Mouse (Mus musculus) embryo, embryonic 10 days (tissue): Measurements from ENCODE around the gene Pias4.

ENCODE experiments used
- DNase-seq: peaks from one replicate; pipeline ENCODE4 v3.0.0-alpha.2; 2015; ENCODE audit warnings: low spot score

Gene Pias4

DNA sequence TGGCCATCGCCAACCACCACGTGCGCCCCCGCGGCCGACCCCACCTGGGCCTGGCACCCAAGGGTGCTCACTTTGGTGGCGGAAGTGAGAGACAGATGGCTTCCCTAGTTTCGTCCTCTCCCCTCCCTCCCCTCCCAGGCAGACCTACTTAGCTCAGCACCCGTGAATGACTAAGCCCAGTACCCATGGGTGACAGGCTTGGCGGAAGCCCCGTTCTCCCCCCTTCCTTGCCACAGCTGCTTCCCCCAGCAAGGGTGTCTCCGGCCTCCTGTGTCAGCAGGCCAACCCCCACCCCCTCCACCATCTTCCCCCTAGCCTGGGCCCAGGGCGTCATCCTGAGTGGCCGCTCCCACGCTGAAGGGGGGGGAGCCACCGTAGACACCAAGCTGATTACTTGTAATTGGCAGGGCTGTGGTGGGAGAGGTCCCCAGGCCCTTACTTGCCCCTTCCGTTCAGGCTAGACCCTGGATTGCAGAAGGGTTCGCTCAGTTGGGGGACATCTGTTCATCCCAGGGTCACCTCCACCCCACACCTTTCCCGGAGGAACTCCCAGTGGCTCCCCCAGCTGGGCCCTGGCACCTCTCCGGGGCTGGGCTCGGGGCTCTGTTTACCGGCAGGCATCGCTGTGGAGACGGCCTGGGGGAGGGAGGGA, 29.5 kb downstream of the Pias4 start:
- DNase-seq, result peak; percentile 54

DNA sequence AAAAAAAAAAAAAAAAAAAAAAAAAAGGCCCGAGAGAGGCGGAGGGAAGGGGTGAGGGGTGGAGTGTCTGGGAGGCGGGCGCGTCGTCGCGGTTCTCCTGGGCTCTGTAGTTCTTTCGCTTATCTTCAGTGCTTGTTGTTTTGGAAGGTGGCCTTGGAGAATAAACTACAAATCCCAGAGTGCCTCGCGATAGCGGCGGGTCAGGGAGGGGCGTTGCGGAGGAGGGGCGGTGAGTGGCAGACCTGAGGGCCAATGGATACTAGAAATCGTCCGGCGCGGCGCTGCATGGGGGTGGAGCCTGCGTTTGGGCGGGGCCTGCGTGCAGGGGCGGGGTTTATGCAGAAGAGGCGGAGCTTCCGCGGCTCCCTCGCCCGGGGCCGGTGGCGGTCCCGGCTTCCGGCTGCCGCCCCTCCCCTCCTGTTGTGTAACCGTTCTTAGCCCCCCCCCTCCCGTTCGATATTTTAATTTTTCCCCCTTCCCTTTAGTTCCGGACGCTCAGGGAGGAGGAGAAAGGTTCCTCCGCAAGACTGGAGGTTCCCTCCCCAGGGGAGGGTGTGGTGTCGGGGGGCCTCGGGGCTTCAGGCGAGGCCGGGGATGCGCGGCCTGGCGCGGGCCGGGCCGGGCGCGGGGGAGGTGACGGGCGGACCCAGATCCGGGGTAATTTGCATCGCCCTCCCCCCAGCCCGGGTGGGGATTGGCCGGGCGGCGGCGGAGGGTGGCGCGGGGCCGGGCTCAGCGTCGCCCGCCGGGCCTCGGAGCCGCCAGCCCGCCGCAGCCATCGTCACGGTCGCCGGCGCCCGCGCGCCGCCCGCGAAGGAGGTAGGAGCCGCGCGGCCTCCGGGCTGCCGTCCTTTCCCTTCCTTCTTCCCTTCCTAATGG, 30.2 kb downstream of the Pias4 start:
- peak; percentile 98 for DNase-seq

DNA sequence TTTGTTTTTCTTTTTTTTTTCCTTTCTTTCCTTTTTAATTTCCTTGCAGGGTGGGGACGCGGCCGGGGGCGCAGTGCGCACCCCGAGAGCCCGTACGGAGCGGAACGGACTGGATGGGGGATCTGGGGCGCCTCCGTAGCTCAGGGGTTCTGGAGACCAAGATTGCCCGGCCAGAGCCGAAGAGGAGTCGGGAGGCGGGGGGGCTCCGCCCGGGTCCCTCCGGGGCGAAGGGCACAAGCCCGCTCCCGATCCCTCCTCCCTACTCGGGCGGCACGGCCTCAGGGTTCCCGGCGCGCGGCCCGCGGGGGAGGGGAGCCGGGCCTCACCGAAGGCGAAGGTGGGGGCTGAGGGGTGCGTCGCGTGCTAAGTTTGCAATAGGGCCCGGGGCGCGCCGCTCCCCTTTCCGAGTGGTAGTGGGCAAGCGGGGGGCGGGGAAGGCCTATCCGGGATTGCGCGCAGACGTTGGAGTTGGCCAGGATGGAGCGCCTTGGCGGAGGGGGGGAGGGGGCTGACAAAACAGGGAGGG, 31.0 kb downstream of the Pias4 start:
- DNase-seq, result peak; percentile 76

DNA sequence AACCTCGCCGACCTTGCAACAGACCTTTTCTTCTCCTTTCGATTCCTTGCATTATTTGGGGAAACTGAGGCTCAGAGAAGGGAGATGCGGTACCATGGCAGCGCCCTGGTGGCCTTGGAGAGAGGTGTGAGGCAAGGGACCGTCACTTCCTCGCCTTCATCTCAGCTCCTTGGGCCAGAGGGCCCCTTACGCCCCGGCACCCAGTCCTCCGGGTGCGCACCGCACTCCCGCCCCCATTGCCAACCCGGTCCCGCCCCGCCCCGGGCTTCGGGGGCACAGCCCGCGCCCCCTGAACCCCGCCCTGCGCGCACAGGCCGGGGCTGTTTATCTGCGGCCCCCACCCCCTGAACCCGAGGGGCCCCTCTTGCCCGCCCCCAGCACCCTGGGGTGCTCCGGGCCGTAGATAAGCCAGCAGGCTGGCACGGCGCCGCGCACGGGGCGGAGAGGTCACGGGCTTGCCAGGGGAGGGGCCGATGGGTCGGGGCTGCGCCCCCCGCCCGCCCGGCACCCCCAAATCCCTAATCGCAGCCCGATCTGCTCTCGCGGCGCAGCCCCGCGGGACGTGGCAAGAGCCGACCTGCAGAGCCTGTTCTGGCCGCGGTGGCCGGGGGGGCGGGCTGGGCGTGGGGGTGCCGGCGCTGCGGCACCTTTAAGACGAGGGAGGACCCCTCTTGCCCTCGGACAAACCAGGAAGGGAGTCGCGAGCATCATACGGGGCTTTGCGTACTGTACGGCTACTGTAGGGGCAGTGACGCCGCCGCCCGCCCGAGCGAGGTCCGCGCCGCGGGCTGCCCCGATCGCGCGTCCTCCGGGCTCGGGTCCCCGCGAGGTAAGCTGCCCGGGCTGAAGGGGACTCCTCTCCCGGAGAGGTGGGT, 31.7 kb downstream of the Pias4 start:
- DNase-seq, result peak; percentile 73

DNA sequence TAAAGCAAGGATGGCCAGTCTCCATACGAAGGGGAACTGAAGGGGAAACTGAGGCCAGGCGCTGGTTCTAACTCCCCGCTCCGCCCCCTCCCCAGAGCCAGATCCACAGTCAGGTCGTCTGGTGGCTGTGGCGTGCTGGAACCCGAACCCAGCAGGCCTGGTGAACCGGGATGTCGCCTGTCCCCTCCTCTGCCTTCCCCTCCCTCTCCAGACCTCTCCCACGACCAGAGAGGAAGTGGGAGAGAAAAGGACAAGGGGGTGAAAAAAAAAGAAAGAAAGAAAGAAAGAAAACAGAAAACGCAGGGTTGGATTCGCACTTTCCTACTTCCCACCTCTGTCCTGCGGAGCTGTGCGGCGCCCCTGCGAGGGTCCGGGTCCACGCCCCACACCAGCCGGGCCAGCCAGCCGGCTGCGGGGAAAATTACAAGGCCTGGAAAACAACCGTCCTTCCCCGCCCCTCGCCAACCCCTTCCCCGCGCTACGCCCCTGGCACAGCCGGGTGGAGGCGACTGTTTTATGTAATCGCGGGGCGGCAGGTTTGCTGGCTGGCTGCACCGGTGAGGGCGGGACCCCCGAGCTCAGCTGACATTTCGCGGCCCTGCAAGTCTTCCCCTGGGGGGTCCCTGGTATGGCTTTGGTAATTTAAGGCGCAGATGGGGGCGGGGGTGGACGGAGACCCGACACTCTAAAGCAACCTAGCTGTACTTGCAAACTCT, 32.6 kb downstream of the Pias4 start, which contains the start of gene Zbtb7a:
Gene Zbtb7a (plus strand): TSS at position 255 of the 716 bp plus-strand sequence.
- peak; percentile 38 for DNase-seq

DNA sequence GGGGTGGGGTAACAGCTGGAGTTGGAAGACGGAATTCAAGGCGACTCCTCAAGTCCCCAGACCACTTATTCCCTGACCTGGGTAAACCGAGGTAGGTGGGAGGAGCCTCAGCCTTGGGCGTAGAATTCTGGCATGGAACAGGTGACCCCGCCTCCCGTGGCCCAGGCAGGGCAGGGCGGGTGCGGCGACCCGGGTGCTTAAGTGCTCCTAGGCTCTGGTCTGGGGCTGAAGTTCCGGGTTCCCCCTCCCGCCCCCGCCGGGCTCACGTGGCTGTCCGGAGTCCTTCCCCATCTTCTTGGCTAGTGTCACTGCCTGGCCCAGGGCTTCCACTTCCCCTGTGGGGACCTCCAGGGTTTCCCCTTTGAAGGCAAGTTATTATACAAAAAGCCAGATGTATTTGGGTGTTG, 33.5 kb downstream of the Pias4 start:
- peak; percentile 12 for DNase-seq

DNA sequence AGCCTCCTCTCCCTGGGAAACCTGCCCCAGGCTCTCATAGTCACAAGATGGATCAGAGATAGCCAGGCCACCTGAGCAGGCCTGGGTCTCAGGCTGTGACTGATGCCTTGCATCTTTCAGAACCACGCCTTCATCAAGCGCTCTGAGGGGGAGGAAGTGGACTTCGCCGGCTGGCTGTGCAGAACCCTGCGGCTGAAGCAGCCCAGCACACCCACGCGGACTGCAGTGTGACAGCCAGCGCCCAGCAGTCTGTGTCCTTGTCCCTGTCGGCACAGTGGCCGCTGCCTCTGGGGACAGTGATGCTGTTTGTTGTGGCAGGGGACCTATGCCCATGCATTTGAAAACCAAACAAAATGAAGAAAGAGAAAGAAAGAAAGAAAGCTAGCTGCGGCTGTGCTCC, 44.2 kb downstream of the Pias4 start:
- DNase-seq, result no peak

DNA sequence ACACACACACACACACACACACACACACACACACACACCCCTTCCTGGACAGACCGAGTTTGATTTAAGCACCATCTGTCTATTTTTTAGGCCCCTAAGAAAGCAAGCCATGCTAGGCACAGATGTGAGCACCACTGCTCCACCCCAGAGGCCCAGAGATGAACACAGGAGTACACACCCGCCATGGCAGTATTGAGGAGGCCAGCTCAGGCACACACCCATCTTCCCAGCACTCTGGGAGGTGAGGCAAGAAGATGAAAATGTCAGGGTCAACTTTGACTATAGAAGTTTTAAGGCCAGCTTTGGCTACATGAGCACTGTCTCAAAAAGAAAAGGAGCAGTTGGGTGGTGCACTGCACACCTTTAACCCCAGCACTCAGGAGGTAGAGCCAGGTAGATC, 44.8 kb downstream of the Pias4 start:
- DNase-seq, result no peak

DNA sequence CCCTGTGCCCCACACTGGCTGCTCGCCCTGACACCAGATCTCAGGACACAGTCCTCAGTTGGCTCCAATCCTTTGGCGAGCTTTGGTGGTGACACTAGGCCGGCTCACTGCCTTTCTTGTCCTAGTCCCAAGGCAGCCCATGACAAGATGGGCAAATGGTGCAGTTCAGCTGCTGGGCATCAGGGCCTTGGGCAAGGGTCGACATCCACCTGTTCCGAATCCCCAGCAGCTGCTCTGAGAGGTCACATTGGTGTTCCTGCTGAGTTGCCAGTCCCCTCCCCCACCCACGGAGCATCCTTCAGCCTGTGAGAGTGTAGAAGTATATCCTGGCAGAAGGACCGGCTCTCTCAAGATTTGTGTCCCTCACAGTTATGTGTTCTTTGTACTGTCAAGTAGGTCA, 47.1 kb downstream of the Pias4 start:
- no peak for DNase-seq

DNA sequence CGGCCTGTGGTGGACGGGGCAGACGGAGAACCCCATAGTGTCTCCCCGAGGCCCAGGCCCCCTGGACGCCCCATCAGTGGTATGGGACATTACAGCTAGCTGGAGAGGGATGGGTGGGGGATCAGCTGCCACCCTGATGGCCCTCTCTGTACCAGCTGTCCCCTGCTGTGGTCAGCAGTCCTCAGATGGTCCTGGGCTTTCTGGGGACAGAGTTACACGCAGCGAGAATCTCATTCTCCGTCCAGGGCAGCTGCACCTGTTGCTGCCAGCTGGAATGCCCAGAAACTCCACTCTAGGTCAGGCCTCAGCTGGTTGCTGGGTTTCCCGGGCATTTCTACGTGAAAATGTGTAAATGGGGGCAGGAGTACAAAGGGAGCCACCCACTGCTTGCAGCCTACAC, 48.1 kb downstream of the Pias4 start:
- no peak for DNase-seq

DNA sequence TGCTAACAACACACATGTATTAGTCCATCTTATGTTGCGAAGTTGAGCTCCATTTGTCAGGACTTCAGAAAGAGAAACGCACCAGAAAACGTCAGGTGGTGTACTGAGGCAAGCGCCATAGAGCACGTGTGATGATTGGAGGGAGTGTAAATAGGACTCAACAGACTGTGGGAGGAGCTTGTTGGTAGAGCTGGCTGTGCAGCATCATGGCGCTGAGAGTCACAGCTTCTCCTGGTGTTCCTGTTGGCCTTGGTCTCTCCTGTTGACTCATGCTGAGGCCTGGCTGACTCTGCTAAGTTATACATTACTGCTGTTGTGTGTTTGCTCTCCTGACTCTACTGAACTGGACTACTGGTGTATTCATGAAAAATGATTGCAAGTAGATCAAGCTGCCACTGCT, 54.8 kb downstream of the Pias4 start:
- no peak for DNase-seq

DNA sequence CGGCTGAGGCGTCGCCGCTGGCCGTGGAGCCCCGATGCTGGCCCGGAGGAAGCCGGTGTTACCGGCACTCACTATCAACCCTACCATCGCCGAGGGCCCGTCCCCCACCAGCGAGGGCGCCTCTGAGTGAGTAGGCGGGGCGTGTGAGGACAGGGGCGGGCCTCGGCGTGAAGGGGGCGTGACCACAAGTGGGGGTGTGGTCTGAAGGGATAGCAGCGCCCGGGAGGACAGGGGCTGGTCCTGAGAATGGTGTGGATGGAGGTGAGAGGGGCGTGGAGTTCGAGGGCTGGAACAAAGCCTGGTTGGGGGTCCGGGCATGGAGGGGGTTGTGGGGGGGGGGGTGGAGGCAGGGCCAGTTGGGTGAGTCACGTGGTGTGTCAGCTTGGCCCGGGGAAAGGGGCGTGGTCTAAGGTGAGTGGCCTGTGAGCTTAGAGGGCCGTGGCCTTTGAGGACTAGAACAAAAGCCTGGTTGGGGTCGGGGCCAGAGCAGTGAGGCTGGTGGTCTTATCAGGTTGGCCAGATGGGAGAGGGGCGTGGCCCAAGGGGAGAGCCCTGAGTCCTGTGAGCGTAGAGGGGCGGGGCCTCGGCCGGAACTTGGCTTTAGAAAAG, 61.5 kb downstream of the Pias4 start:
- peak; percentile 97 for DNase-seq

DNA sequence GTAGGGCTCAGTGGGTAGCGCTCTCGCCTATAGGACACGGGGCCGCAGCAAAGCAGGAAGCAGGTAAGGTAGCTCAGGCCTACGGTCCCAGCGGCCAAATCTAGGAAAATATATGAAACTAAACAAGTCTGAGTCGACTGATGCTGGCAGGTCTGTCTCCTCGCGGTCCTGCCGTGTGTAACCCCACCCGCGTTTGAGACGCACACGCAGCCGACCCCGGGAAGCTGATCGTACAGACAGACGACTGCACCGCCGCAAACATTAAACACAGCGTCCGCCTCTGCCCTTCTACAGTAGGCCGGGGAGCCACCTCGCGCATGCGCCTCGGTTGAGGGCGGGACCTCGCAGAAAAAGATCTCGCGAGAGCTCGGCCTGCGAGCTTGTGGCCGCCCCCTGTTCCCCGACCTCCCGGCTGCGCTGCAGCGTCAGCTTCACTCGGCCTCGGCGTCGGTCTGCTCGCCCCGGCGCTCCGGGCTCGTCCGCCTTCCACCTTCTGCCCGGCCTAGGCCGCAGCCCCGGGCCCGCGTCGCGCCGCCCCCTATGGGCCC, 62.1 kb downstream of the Pias4 start, which contains the start of gene Map2k2:
Gene Map2k2 (plus strand): TSS at position 351 of the 548 bp plus-strand sequence.
- peak; percentile 98 for DNase-seq
